Mouse (Mus musculus): ENCODE measurements around the gene Adamts8. TPM values are rescaled to one million over a fixed set of nuclear protein-coding genes. Genes with fewer than 3 reads are reported as not detected.

Gene Adamts8
- polyA plus RNA-seq (2017; shearing (Covaris generic)): under 1 TPM; 0.16 to 0.30 (median 0.21) TPM

GRCm38 (mm10) chr9:30942512-30943313 is at the start of gene Adamts8:
TSS of gene Adamts8 (plus strand) at chr9:30942562.
- ATAC-seq: no peak

GRCm38 (mm10) chr9:30895618-30896017 is 46.7 kb upstream of the Adamts8 start:
- ATAC-seq: no peak

DNA sequence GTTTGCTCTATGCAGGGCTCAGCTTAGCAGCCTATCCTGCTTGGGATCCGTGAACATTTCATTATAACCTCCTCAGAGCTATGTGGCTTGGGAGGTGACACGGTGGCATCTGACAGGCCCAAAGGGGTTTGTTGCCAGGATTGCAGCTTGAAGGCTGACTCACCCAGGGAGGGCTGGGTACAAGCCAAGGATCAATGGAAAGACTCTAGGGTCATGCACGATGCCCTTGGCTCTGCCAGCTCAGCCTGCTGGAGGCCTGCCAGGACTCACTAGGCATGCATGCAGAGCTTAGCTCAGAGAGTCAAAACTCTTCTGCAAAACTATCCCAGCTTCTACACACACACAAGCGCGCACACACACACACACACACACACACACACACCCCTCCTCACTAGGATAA is 45.6 kb upstream of the Adamts8 start:
- ATAC-seq: no peak

- no peak for ATAC-seq
Observed at GRCm38 (mm10) chr9:30897169-30897568, 45.2 kb upstream of the Adamts8 start.

DNA sequence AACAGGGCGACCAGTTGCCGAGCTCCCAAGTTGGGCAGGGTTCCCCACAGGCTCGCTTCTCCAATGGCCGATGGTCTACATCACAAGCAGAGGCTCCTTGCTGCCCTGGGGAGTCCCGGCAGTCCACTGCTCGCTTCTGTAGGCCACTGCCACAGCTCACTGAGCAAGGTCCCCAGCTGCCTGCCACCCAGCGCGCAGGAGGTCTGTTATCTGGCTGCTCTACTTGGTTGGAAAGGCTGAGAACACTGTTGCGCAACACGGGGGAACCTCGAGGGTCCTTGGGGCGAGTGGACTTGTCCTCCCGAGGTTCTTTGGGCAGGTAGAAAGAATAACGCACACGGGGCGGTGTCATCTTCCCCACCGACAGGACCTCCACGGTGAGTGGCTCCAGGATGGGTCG is 40.2 kb upstream of the Adamts8 start:
- ATAC-seq: no peak

- ATAC-seq: no peak
Observed at GRCm38 (mm10) chr9:30902641-30903040, 39.7 kb upstream of the Adamts8 start.

DNA sequence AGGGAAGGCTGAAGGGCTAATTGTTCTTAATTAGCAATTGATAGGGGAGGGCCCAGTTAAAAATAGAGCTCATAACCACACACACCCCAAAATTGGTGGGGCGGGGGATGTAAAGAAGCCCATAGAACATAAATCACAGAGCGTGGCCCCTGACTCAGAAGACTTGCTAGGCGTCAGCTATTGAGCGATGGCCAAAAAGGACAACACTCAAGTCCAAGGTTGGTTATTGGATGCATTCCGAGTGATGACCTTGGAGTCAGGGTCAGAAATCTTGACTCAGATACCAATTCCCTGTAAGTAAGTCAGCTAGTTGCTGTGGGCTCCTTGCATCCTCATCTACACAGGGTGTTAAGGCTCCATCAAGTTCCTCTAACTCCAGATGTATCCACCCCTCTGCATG is 39.1 kb upstream of the Adamts8 start:
- no peak for ATAC-seq

- no peak for ATAC-seq
Observed at GRCm38 (mm10) chr9:30905861-30906260, 36.5 kb upstream of the Adamts8 start.

GRCm38 (mm10) chr9:30906426-30906825 is 35.9 kb upstream of the Adamts8 start:
- no peak for ATAC-seq

DNA sequence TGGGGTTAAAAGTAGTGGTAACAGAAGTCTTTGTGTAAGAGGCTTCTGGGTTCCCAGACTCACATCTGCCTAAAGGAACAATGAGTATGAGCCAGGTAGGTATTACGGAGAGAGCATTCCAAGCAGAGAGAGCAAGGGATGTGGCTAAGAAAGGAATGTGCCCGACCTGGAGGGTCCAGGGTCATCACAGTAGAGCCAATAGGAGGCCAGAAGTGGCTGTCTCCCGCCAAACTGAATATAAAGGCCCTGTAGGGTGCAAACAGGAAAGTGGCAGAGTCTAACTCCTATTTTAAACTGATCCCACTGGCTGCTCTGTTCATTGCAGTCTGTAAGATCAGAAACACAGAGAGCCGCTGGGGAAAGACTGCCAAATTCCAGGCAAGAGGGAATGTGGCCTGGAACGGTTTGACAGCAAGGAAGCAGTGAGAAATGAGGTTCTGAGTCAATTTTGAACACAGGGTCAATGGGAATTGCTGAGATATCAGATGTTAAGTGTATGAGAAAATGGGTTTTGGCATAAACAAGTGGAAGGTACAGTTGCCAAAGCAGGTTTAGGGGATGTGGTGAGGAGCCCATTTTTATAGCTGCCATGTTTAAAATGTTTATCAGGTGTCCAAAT is 34.6 kb upstream of the Adamts8 start:
- ATAC-seq: no peak

DNA sequence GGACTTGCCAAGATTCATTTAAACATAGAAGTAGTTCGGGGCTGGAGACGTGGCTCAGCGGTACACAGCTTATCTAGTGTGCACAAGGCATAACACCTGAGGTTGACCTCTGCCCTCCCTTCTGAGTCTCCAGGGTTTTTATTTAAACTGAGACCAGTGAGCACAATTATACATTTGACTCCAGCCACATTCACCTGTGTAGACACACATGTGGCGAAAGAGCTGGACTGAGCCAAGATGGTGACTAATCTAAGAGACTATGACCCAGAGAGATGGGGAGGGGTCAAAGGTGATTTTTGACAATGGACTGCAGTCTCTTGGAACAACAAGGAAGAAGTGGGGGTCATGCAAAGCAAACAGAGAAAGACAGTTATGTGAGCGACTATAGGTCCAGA is 34.1 kb upstream of the Adamts8 start:
- ATAC-seq: no peak

DNA sequence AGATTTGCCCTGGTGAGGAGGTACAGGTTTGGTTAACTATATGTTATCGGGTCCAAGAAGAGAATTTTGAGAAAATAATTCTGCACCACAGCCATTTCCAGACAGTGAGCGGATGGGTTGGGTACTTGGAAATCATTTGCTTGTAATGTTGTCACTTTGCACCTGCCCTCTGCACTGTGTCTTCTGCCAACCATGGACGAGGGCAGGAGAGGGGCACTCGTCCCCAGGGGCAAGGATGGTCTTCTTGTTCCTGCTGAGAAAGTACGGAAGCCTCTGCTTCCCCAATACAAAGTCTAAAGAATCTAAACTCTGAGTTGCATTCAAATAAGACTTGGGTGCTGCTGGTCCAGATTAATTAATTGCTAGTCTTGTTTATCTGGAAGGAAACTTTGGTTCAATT is 33.4 kb upstream of the Adamts8 start:
- ATAC-seq: no peak

DNA sequence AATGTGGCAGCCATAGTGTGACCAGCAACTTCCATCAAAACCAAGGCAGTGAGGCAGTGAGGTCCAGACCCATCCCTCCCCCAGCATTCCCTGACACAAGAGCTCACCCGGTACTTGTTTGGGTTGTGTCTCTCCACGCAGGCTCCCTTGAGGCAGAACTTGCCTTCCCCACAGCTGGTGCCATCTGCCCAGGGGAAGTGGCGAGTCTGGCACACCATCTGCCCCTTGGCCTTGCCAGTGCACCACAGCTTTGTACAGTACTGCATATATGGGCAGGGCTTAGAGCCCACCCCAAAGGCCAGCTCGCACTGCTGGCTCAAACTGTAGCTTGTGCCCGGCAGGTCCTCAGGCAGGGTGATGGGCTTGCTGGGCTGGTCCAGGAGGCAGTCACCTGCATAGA is 31.9 kb upstream of the Adamts8 start:
- ATAC-seq: no peak

GRCm38 (mm10) chr9:30912161-30912560 is 30.2 kb upstream of the Adamts8 start:
- ATAC-seq: no peak

- no peak for ATAC-seq
Observed at GRCm38 (mm10) chr9:30913429-30913828, 28.9 kb upstream of the Adamts8 start.

DNA sequence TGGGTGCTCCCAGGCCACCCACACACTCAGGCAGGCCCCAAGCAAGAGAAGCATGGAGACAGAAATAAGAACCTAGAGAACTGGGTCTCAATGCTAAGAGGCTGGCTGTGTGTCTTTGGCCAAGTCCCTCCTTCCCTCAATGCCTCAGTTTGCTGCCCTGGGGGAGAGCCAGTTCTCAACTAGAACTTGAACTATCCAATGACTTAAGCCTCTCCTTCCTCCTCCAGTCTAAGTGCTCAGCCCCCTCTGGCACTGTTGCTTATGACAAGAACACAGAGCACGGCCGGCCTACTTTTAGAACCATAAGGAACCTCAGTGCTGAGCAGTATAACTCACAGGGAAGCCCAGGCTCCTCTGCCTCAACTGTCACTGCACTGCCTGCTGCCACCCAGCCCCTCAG is 28.1 kb upstream of the Adamts8 start:
- no peak for ATAC-seq

- ATAC-seq: no peak
Observed at GRCm38 (mm10) chr9:30916266-30916968, 25.9 kb upstream of the Adamts8 start.

DNA sequence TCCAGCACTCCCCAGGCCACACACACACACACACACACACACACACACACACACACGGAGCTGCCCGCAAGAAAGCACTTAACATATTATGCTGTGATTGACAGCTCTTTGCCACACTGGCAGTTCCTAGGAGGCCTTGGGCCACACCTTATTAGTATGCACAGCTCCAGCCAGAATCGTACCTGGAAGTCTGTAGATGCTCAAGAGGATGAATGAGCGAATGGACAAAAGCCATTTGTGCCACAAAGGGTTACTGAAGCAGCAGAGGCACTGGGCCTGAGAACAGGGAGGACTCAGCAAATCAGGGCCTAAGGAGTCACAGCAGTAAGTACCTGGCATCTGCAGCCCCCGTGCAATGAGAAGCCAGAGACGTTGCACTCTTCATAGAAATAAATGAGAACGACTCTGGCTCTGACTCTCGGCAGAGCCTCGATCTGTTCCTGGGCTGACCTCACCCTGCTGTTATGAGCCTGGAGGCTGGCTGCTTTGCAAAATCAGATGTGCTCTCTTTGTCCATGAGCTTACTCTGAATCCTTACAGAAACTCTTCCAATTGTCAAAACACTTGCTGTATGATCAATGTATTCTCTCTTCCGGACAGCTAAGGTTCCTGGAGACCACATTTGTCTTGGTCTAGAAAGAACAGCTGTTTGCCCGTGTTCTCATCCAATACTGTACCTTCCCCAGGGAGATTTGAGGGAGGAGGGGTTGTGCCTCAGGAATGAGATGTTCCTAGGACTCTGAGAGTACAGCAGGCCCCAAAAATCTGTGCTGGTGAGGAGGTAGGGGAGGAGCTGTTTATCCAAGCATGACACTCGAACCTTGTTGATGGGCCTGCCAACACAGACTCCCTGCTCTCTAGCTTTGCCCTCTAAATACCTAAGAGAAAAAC is 23.7 kb upstream of the Adamts8 start:
- ATAC-seq: no peak

DNA sequence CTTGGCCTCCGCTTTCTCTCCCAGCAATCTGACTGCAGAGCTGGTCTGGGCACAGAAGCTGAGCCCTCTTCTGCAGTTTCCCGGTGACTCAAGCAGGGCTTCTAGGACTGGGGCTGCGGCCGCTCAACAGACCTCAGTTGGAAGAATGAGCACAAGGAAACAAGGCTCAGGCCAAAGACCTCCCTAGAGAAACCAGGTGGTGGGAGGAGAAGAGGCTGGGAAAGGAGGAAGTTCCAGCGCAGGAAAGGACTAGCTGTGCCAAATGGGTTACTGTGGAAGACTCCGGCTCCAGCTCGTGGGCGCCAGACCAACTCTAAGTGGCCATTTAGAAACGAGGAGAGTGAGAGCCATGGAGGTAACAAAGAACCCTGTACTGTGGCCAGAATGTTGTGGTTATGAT is 22.7 kb upstream of the Adamts8 start:
- ATAC-seq: no peak

DNA sequence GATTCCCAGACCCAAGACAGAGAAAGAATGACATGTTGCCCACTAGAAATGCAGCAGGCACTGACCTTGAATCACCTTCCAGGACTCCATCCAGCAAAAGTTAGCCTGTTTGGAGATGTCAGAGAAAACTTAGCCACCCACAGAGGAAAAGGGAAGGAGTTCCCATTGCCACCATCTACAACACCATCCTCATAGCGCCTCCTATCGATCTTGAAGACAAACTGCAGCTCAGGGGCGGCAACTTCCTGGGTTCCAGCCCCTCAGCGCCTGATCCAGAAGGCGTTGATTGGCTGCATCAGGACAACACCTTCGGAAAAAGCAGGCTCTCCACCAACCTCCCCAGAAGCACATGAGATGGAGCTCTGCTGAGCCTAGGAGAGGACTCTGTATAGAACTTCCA is 21.6 kb upstream of the Adamts8 start:
- no peak for ATAC-seq

- no peak for ATAC-seq
Observed at GRCm38 (mm10) chr9:30921261-30922103, 20.9 kb upstream of the Adamts8 start.

Data from inflammation-experienced regulatory T-cells, adult 6 months (primary cell).